Mouse (Mus musculus): ENCODE measurements around the gene Togaram2. TPM values are rescaled to one million over a fixed set of nuclear protein-coding genes. Genes with fewer than 3 reads are reported as not detected.

Togaram2 gene
- polyA plus RNA-seq, 1 experiment, result 0.51 TPM

- no peak overlapping the region for H3K27ac ChIP-seq (ENCODE audit: control insufficient read depth, insufficient read depth, low read length)
- WGBS, result 95% methylated on average over 5 of the region's 5 CpGs
- DNase-seq, result no peak
- H3K4me1 ChIP-seq (replicated peaks; ENCODE audit: control insufficient read depth, insufficient read depth, low read length), result no peaks in the 10 kb centered on the region
- no peaks in the 10 kb centered on the region for H3K27me3 ChIP-seq (ENCODE audit: control insufficient read depth, insufficient read depth, low read length)
- H3K36me3 ChIP-seq (ENCODE audit: control insufficient read depth, insufficient read depth, low read length), result no peaks in the 10 kb centered on the region
- no peak overlapping the region for H3K4me3 ChIP-seq (ENCODE audit: control insufficient read depth, insufficient read depth, low read length)
- TF ChIP-seq CTCF (IDR thresholded peaks at IDR 0.05; ENCODE audit: borderline replicate concordance, control insufficient read depth, extremely low read depth, insufficient read depth, low read length, poor library complexity) (no peak), POLR2A (IDR thresholded peaks at IDR 0.05; ENCODE audit: control insufficient read depth, extremely low read depth, insufficient read depth, low read length, poor library complexity) (no peak)
These were observed 23.3 kb downstream of the Togaram2 start for GRCm38 (mm10) chr17:71696396-71696795.

GRCm38 (mm10) chr17:71697896-71698618, 25.0 kb downstream of the Togaram2 start:
- DNase-seq, result no peak
- Histone ChIP-seq H3K4me3 (ENCODE audit: control insufficient read depth, insufficient read depth, low read length) (no peak overlapping the region), H3K27ac (ENCODE audit: control insufficient read depth, insufficient read depth, low read length) (no peak overlapping the region), H3K4me1 (replicated peaks; ENCODE audit: control insufficient read depth, insufficient read depth, low read length) (no peaks in the 10 kb centered on the region), H3K27me3 (ENCODE audit: control insufficient read depth, insufficient read depth, low read length) (no peaks in the 10 kb centered on the region), H3K36me3 (ENCODE audit: control insufficient read depth, insufficient read depth, low read length) (no peaks in the 10 kb centered on the region)
- TF ChIP-seq CTCF (IDR thresholded peaks at IDR 0.05; ENCODE audit: borderline replicate concordance, control insufficient read depth, extremely low read depth, insufficient read depth, low read length, poor library complexity), result no peak
- TF ChIP-seq POLR2A (IDR thresholded peaks at IDR 0.05; ENCODE audit: control insufficient read depth, extremely low read depth, insufficient read depth, low read length, poor library complexity), result no peak
- 86% methylated on average over 11 of the region's 11 CpGs for WGBS

- TF ChIP-seq POLR2A (IDR thresholded peaks at IDR 0.05; ENCODE audit: control insufficient read depth, extremely low read depth, insufficient read depth, low read length, poor library complexity), result no peak
- no peak for TF ChIP-seq CTCF (IDR thresholded peaks at IDR 0.05; ENCODE audit: borderline replicate concordance, control insufficient read depth, extremely low read depth, insufficient read depth, low read length, poor library complexity)
- no peak for DNase-seq
- Histone ChIP-seq H3K36me3 (ENCODE audit: control insufficient read depth, insufficient read depth, low read length) (no peaks in the 10 kb centered on the region), H3K27me3 (ENCODE audit: control insufficient read depth, insufficient read depth, low read length) (no peaks in the 10 kb centered on the region), H3K4me1 (replicated peaks; ENCODE audit: control insufficient read depth, insufficient read depth, low read length) (no peaks in the 10 kb centered on the region), H3K4me3 (ENCODE audit: control insufficient read depth, insufficient read depth, low read length) (no peak overlapping the region), H3K27ac (ENCODE audit: control insufficient read depth, insufficient read depth, low read length) (no peak overlapping the region)
- 89% methylated on average over 11 of the region's 11 CpGs for WGBS
These were observed 25.5 kb downstream of the Togaram2 start for GRCm38 (mm10) chr17:71698619-71698956.

- WGBS, result 79% methylated on average over 1 of the region's 1 CpGs
- no peak overlapping the region for H3K4me3 ChIP-seq (ENCODE audit: control insufficient read depth, insufficient read depth, low read length)
- TF ChIP-seq CTCF (IDR thresholded peaks at IDR 0.05; ENCODE audit: borderline replicate concordance, control insufficient read depth, extremely low read depth, insufficient read depth, low read length, poor library complexity) (no peak), POLR2A (IDR thresholded peaks at IDR 0.05; ENCODE audit: control insufficient read depth, extremely low read depth, insufficient read depth, low read length, poor library complexity) (no peak)
- no peak for DNase-seq
- H3K4me1 ChIP-seq (replicated peaks; ENCODE audit: control insufficient read depth, insufficient read depth, low read length), result no peaks in the 10 kb centered on the region
- no peaks in the 10 kb centered on the region for H3K36me3 ChIP-seq (ENCODE audit: control insufficient read depth, insufficient read depth, low read length)
- H3K27ac ChIP-seq (ENCODE audit: control insufficient read depth, insufficient read depth, low read length), result no peak overlapping the region
- H3K27me3 ChIP-seq (ENCODE audit: control insufficient read depth, insufficient read depth, low read length), result no peaks in the 10 kb centered on the region
These were observed 32.1 kb downstream of the Togaram2 start for GRCm38 (mm10) chr17:71705113-71705512.

GRCm38 (mm10) chr17:71705550-71706480, 32.8 kb downstream of the Togaram2 start:
- no peak overlapping the region for H3K4me3 ChIP-seq (ENCODE audit: control insufficient read depth, insufficient read depth, low read length)
- no peak for TF ChIP-seq POLR2A (IDR thresholded peaks at IDR 0.05; ENCODE audit: control insufficient read depth, extremely low read depth, insufficient read depth, low read length, poor library complexity)
- TF ChIP-seq CTCF (IDR thresholded peaks at IDR 0.05; ENCODE audit: borderline replicate concordance, control insufficient read depth, extremely low read depth, insufficient read depth, low read length, poor library complexity), result no peak
- H3K36me3 ChIP-seq (ENCODE audit: control insufficient read depth, insufficient read depth, low read length), result no peaks in the 10 kb centered on the region
- no peaks in the 10 kb centered on the region for H3K4me1 ChIP-seq (replicated peaks; ENCODE audit: control insufficient read depth, insufficient read depth, low read length)
- no peak overlapping the region for H3K27ac ChIP-seq (ENCODE audit: control insufficient read depth, insufficient read depth, low read length)
- WGBS, result 91% methylated on average over 14 of the region's 14 CpGs
- H3K27me3 ChIP-seq (ENCODE audit: control insufficient read depth, insufficient read depth, low read length), result no peaks in the 10 kb centered on the region
- no peak for DNase-seq

- Histone ChIP-seq H3K27me3 (ENCODE audit: control insufficient read depth, insufficient read depth, low read length) (no peaks in the 10 kb centered on the region), H3K36me3 (ENCODE audit: control insufficient read depth, insufficient read depth, low read length) (no peaks in the 10 kb centered on the region), H3K27ac (ENCODE audit: control insufficient read depth, insufficient read depth, low read length) (no peak overlapping the region), H3K4me3 (ENCODE audit: control insufficient read depth, insufficient read depth, low read length) (no peak overlapping the region), H3K4me1 (replicated peaks; ENCODE audit: control insufficient read depth, insufficient read depth, low read length) (no peaks in the 10 kb centered on the region)
- no peak for DNase-seq
- no peak for TF ChIP-seq POLR2A (IDR thresholded peaks at IDR 0.05; ENCODE audit: control insufficient read depth, extremely low read depth, insufficient read depth, low read length, poor library complexity)
- TF ChIP-seq CTCF (IDR thresholded peaks at IDR 0.05; ENCODE audit: borderline replicate concordance, control insufficient read depth, extremely low read depth, insufficient read depth, low read length, poor library complexity), result no peak
- WGBS, result 59% methylated on average over 4 of the region's 4 CpGs
These were observed 34.7 kb downstream of the Togaram2 start for GRCm38 (mm10) chr17:71707715-71708114.
